Mouse (Mus musculus) ZHBTc4 (cell line): ENCODE data around the gene Vapa.
"Not testable (repeated sequence)": the region's sequence is repeated elsewhere in the genome, so short reads cannot be mapped to it uniquely, and the experiment has no call there.

Experiments
- DNase-seq: peaks from one replicate; pipeline ENCODE4 v3.0.0-alpha.2; 2011; ENCODE audit warnings: low read depth, low spot score

Gene Vapa

GRCm38 (mm10) chr17:65613463-65614412, at the start of gene Vapa:
Gene Vapa, minus strand, starts transcription at chr17:65613555.
- DNase-seq = peak; percentile 99

GRCm38 (mm10) chr17:65662662-65663061, 49.3 kb upstream of the Vapa start:
- DNase-seq = no peak

GRCm38 (mm10) chr17:65658416-65658815, 45.1 kb upstream of the Vapa start:
- no peak for DNase-seq

GRCm38 (mm10) chr17:65657958-65658357, 44.6 kb upstream of the Vapa start:
- DNase-seq = no peak

- DNase-seq = no peak
These were observed 43.4 kb upstream of the Vapa start for GRCm38 (mm10) chr17:65656731-65657130.

- no peak for DNase-seq
These were observed 42.7 kb upstream of the Vapa start for GRCm38 (mm10) chr17:65656076-65656475.

- no peak for DNase-seq
These were observed 42.3 kb upstream of the Vapa start for GRCm38 (mm10) chr17:65655608-65656007.

GRCm38 (mm10) chr17:65650598-65650997, 37.2 kb upstream of the Vapa start:
- DNase-seq = no peak

- DNase-seq = no peak
These were observed 35.8 kb upstream of the Vapa start for GRCm38 (mm10) chr17:65649175-65649493.

GRCm38 (mm10) chr17:65648371-65649174, 35.2 kb upstream of the Vapa start:
- DNase-seq = peak; percentile 62

- DNase-seq = no peak
These were observed 34.6 kb upstream of the Vapa start for GRCm38 (mm10) chr17:65647961-65648360.

- no peak for DNase-seq
These were observed 33.9 kb upstream of the Vapa start for GRCm38 (mm10) chr17:65647226-65647625.

- peak; percentile 56 for DNase-seq
These were observed 30.2 kb upstream of the Vapa start for GRCm38 (mm10) chr17:65643579-65643978.

- no peak for DNase-seq
These were observed 29.7 kb upstream of the Vapa start for GRCm38 (mm10) chr17:65643051-65643521.

GRCm38 (mm10) chr17:65642578-65642991, 29.2 kb upstream of the Vapa start:
- DNase-seq = no peak

GRCm38 (mm10) chr17:65641734-65642218, 28.4 kb upstream of the Vapa start, which contains the start of gene Txndc2:
Gene Txndc2, minus strand, starts transcription at chr17:65642168.
- no peak for DNase-seq

- no peak for DNase-seq
These were observed 25.8 kb upstream of the Vapa start for GRCm38 (mm10) chr17:65639144-65639543.

GRCm38 (mm10) chr17:65635715-65636360, 22.5 kb upstream of the Vapa start:
- DNase-seq = no peak

- DNase-seq = no peak
These were observed 16.6 kb upstream of the Vapa start for GRCm38 (mm10) chr17:65629943-65630342.

GRCm38 (mm10) chr17:65628823-65629532, 15.6 kb upstream of the Vapa start:
- not testable (repeated sequence) for DNase-seq

GRCm38 (mm10) chr17:65626301-65626700, 12.9 kb upstream of the Vapa start:
- DNase-seq = no peak
